Mouse (Mus musculus) liver, postnatal 0 days (tissue): ENCODE data around the gene Rbfox3.

Experiments used
- CTCF ChIP-seq: sonication (generic); IDR thresholded peaks from 2 replicates; pipeline ENCODE4 v1.5.1; 2016; ENCODE audit warnings: antibody characterized with exemption, low read depth
- EP300 ChIP-seq: IDR thresholded peaks from 2 replicates; pipeline ENCODE4 v1.6.1; 2016; ENCODE audit warnings: antibody characterized with exemption, low read depth, mild to moderate bottlenecking

- no peak for TF ChIP-seq CTCF
- TF ChIP-seq EP300: no peak
Measured at GRCm38 (mm10) chr11:118655833-118656232, 255.6 kb downstream of the Rbfox3 start.
